Mouse (Mus musculus) heart, adult 2 months (tissue): Measurements from ENCODE around the gene Clca4a. TPM values are rescaled to one million over a fixed set of nuclear protein-coding genes. Genes with fewer than 3 reads are reported as not detected.
"Not testable (repeated sequence)": the region's sequence is repeated elsewhere in the genome, so short reads cannot be mapped to it uniquely, and the experiment has no call there.

Experiments used
- DNase-seq, 2 experiments: peaks; one replicate each; pipeline ENCODE4 v3.0.0; 2021
- H3K27ac ChIP-seq: fragments of 200-600 bp; 2 replicates; pipeline ENCODE4 v1.8.1; 2022
- H3K27me3 ChIP-seq: fragments of 200-500 bp; 2 replicates; pipeline ENCODE4 v1.6.1; 2012; ENCODE audit warnings: mild to moderate bottlenecking, low read length, inconsistent platforms, mixed read lengths; ENCODE audit not compliant: control insufficient read depth, insufficient read depth
- H3K36me3 ChIP-seq: fragments of 200-500 bp; 2 replicates; pipeline ENCODE4 v1.6.1; 2012; ENCODE audit warnings: low read length, inconsistent platforms; ENCODE audit not compliant: control insufficient read depth, insufficient read depth
- H3K4me1 ChIP-seq: fragments of 200-500 bp; 2 replicates; pipeline ENCODE4 v1.6.1; 2011; ENCODE audit warnings: low read length; ENCODE audit not compliant: control insufficient read depth, insufficient read depth
- H3K4me3 ChIP-seq: fragments of 200-600 bp; 2 replicates; pipeline ENCODE4 v1.8.1; 2022
- H3K79me2 ChIP-seq: fragments of 200-500 bp; replicated peaks from 2 replicates; pipeline ENCODE4 v1.6.1; 2012; ENCODE audit warnings: mild to moderate bottlenecking, inconsistent platforms, low read length, moderate library complexity, mixed read lengths; ENCODE audit not compliant: control insufficient read depth, insufficient read depth
- H3K9ac ChIP-seq: fragments of 200-500 bp; 2 replicates; pipeline ENCODE4 v1.6.1; 2012; ENCODE audit warnings: low read depth, mild to moderate bottlenecking, control low read depth, inconsistent platforms, low read length, mixed read lengths
- CTCF ChIP-seq: fragments of 200-600 bp; IDR thresholded peaks from 2 replicates; pipeline ENCODE4 v1.8.1; 2022; ENCODE audit warnings: antibody characterized with exemption, mild to moderate bottlenecking, moderate library complexity
- EP300 ChIP-seq: fragments of 200-500 bp; IDR thresholded peaks from 2 replicates; pipeline ENCODE4 v1.6.1; 2011; ENCODE audit warnings: low read depth, low read length, control low read depth; ENCODE audit not compliant: insufficient read depth
- POLR2A ChIP-seq: fragments of 200-500 bp; IDR thresholded peaks from 2 replicates; pipeline ENCODE4 v1.6.1; 2011; ENCODE audit warnings: mild to moderate bottlenecking, low read depth, low read length, control low read depth; ENCODE audit not compliant: insufficient read depth
- WGBS: fragments of 180-500 bp; shearing (Covaris S2); methylation state at CpG from one replicate; pipeline ENCODE4 v1.1.7; 2018; 5-methylcytosine and 5-hydroxymethylcytosine counted together
- intact Hi-C: fragments of 180-260 bp; cut with DNase I; formaldehyde crosslinking; loops from one replicate; pipeline ENCODE4 v1.15.1; 2025
- polyA plus RNA-seq: library from polyadenylated mRNA; depleted of rRNA; stranded (reverse); fragments of >200 nt; gene quantifications from 2 replicates; pipeline ENCODE4 v1.2.3, GENCODE M21; 2012; rRNA removed
- total RNA-seq, 2 experiments: library from RNA; stranded (reverse); gene quantifications; 2 replicates each; pipeline ENCODE4 v1.2.3; 2021

The Clca4a gene
- total and polyA plus RNA-seq, 3 experiments: not detected

DNA sequence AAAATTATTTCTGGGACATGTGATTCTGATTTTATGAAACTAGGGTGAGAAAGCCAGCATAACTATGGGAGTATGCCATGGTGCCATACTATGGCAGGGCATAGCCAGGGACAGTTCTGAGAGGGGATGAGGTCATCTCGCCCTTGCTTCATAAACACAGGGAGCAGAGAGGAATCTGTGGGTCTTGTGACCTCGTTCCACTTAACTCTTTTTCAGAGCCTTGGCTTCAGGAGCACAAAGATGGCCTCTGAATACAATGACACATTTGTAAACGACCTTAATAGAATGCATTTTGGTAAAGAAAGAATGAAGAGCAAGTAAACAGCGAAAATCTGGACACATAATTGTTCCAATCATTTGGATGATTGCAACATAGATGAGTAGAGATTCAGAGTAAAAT is 24.0 kb downstream of the Clca4a start:
- Histone ChIP-seq H3K9ac (no peak overlapping the region), H3K27me3 (no peaks in the 10 kb centered on the region), H3K79me2 (no peaks in the 10 kb centered on the region), H3K27ac (no peak overlapping the region), H3K4me3 (no peak overlapping the region), H3K4me1 (no peaks in the 10 kb centered on the region), H3K36me3 (no peaks in the 10 kb centered on the region)
- intact Hi-C loops: no loop called here
- DNase-seq: no peak
- 55% methylated on average over 4 of the region's 4 CpGs for WGBS
- TF ChIP-seq EP300: no peak
- no peak for TF ChIP-seq CTCF
- TF ChIP-seq POLR2A: no peak

DNA sequence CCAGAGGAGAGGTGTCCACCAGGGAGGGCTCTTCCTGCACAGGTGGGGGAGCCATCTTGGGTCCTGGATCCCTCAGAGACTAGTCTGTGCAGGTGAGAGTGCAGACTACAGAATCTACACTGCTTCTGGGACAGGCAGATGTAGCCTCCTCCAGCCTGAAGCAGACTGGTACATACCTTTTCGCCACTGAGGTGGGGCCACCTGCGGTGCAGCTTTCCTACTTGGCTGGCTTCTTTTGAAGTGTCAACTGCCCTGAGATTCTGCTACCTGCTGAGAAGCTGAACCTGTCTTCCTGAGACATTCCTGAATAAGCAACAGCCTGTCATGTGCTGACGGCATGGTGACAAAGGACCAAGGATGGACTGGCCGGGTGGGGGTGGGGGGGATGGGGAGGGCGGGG is 27.5 kb downstream of the Clca4a start:
- H3K4me1 ChIP-seq, H3K36me3 ChIP-seq, H3K4me3 ChIP-seq, H3K27me3 ChIP-seq, H3K27ac ChIP-seq, DNase-seq, H3K79me2 ChIP-seq, intact Hi-C loops, H3K9ac ChIP-seq: not testable (repeated sequence)
- WGBS: 45% methylated on average over 5 of the region's 5 CpGs

DNA sequence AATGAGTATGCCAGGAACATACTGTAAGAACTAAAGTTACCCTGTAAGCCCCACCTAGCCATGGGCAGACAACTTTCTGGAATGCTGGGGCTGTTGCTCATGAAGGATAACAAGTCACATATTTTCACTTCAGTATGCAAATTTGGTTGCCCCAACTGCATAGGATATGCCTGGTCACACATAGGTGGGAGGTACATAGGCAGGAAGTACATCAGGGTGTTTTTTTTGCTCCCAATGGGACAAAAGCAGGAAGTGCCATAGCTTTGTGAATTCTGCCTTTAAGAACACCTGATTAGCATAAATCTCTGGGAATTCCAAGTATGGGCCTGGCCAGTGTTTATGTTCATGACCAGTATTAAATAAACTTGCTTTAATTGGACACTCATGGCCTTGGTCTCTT is 41.2 kb downstream of the Clca4a start:
- H3K9ac ChIP-seq, DNase-seq, H3K27ac ChIP-seq, H3K79me2 ChIP-seq, H3K4me1 ChIP-seq, H3K27me3 ChIP-seq, intact Hi-C loops, H3K36me3 ChIP-seq, H3K4me3 ChIP-seq: not testable (repeated sequence)

DNA sequence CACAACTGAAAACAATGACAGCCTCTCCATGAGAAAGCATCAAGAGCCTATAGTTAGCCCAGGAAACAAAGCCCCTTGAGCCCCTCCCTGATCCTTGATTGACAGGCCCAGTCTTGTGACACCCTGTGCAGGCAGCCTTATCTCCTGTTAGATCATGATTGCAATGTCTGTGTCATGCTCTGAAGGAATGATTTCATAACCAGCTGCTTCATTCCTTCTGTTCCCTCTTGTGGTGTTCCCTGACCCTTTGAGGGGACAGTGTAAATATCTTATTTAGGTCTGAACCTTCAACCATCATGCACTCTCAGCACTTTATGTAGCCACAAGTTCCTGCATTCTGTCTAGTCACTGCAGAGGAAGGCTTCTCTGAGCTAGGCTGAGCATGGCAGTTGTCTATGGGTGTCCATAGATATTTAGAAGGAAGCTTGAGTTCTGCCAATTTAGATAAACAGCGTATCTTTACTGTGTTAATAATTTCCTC is 41.8 kb downstream of the Clca4a start:
- Histone ChIP-seq H3K27me3 (no peaks in the 10 kb centered on the region), H3K36me3 (no peaks in the 10 kb centered on the region), H3K27ac (no peak overlapping the region), H3K9ac (no peak overlapping the region), H3K4me3 (no peak overlapping the region), H3K4me1 (no peaks in the 10 kb centered on the region), H3K79me2 (no peaks in the 10 kb centered on the region)
- WGBS: 67% methylated on average over 1 of the region's 1 CpGs
- DNase-seq: peak in 1 of 2 experiments; percentile 3
- intact Hi-C loops: no loop called here
- no peak for TF ChIP-seq POLR2A
- no peak for TF ChIP-seq EP300
- TF ChIP-seq CTCF: no peak

DNA sequence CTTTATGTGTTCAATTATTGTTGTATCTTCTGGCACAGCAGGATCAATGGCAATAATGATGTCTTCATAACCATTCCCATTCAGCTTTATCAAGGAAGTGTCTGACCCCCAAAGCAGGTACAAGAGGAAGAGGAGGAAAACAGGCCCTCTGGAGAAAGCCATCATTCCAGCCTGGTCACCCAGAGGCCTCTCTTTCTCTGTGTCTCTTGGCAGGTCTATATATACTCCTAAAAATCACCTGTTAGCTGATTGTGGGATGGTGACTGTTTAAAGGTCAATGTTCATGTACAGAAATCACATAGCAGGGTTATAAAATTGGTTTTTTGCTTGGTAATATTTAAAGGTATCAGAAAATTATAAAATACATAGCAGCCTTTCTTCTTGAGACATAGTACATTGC is 42.5 kb downstream of the Clca4a start, which contains the start of gene Clca4b:
Gene Clca4b (minus strand): TSS at position 195 of the 400 bp plus-strand sequence.
- no peaks in the 10 kb centered on the region for H3K27me3 ChIP-seq
- DNase-seq: no peak
- H3K27ac ChIP-seq: no peak within 1 kb of the TSS
- no peaks in the 10 kb centered on the region for H3K36me3 ChIP-seq
- no peak within 1 kb of the TSS for H3K4me3 ChIP-seq
- TF ChIP-seq EP300 (no peak), POLR2A (no peak), CTCF (no peak)
- no peaks in the 10 kb centered on the region for H3K79me2 ChIP-seq
- intact Hi-C loops: no loop called here
- no peak within 1 kb of the TSS for H3K9ac ChIP-seq
- no peaks in the 10 kb centered on the region for H3K4me1 ChIP-seq

DNA sequence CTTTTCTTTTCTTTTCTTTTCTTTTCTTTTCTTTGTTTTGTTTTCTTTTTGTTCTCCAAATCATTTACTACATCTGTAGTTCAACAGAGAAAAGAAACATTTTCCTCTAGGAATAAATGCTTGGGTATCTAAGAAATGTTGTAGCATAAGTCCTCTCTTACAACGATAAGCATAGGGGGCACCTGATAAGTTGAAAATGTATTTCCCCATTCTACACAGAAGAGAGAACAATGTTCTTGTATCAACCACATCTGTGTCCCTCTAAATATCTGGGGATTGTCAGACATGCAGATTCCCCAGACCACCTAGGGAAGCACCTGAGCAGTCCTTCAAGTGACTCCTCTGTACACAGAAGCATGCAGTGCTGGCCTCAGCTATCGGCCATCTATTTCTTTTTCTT is 60.8 kb downstream of the Clca4a start:
- Histone ChIP-seq H3K27ac (no peak overlapping the region), H3K36me3 (no peaks in the 10 kb centered on the region), H3K79me2 (no peaks in the 10 kb centered on the region), H3K4me3 (no peak overlapping the region), H3K4me1 (no peaks in the 10 kb centered on the region), H3K9ac (no peak overlapping the region), H3K27me3 (no peaks in the 10 kb centered on the region)
- no peak for TF ChIP-seq EP300
- no peak for TF ChIP-seq POLR2A
- no peak for TF ChIP-seq CTCF
- DNase-seq: no peak
- WGBS: 82% methylated on average over 2 of the region's 2 CpGs
- intact Hi-C loops: no loop called here

Other genes starting within 250 kb of the Clca4a start
- gene Clca3a1, start 214.1 kb downstream of the Clca4a start, total RNA-seq: 1 to 10 TPM in 1 of 2 experiments, under 1 TPM in 1; 0.76 to 1.0 TPM
- 0.96 and 0.97 TPM in 2 replicates for gene Clca3a1, start 214.1 kb downstream of the Clca4a start, polyA plus RNA-seq
- gene Clca3a2, start 155.6 kb downstream of the Clca4a start, total RNA-seq: under 1 TPM in 1 of 2 experiments, not detected in 1; 0.16 TPM
- gene Clca3a2, start 155.6 kb downstream of the Clca4a start, polyA plus RNA-seq: 0.29 and 0.85 TPM in 2 replicates
- gene Clca3b, start 125.7 kb downstream of the Clca4a start, total RNA-seq: not detected
- 0.06 TPM in 1 of 2 replicates, not detected in the other for gene Clca3b, start 125.7 kb downstream of the Clca4a start, polyA plus RNA-seq
- not detected for gene Clca4b, start 42.5 kb downstream of the Clca4a start, total RNA-seq
- gene Clca4b, start 42.5 kb downstream of the Clca4a start, polyA plus RNA-seq: not detected in 2 replicates
- gene Clca1, start 57.7 kb upstream of the Clca4a start, total RNA-seq: not detected
- 0.23 TPM in 1 of 2 replicates, not detected in the other for gene Clca1, start 57.7 kb upstream of the Clca4a start, polyA plus RNA-seq
- under 1 TPM; 0.10 to 0.11 TPM for gene Clca2, start 124.4 kb upstream of the Clca4a start, total RNA-seq
- 0.06 and 0.12 TPM in 2 replicates for gene Clca2, start 124.4 kb upstream of the Clca4a start, polyA plus RNA-seq
- 10 to 100 TPM; 10.1 to 13.2 TPM for gene Odf2l, start 143.5 kb upstream of the Clca4a start, total RNA-seq
- gene Odf2l, start 143.5 kb upstream of the Clca4a start, polyA plus RNA-seq: 2.6 and 5.9 TPM in 2 replicates